Mouse (Mus musculus): Measurements from ENCODE around the gene Tmem238.
A peak's percentile ranks its signal among the peaks of the same experiment; 100 is the strongest.
"Not testable (repeated sequence)": the region's sequence is repeated elsewhere in the genome, so short reads cannot be mapped to it uniquely, and the experiment has no call there.

The Tmem238 gene

GRCm38 (mm10) chr7:4789436-4789935 is at the start of gene Tmem238:
Gene Tmem238, minus strand, starts transcription at chr7:4789656.
- DNase-seq, result peak; percentile 28

- no peak for DNase-seq
These were observed 48.2 kb upstream of the Tmem238 start for GRCm38 (mm10) chr7:4837639-4838038.

- peak; percentile 52 for DNase-seq
These were observed 46.9 kb upstream of the Tmem238 start for GRCm38 (mm10) chr7:4836351-4836792.

- DNase-seq, result no peak
These were observed 46.3 kb upstream of the Tmem238 start for GRCm38 (mm10) chr7:4835631-4836327.

GRCm38 (mm10) chr7:4830476-4830875 is 41.0 kb upstream of the Tmem238 start:
- no peak for DNase-seq

GRCm38 (mm10) chr7:4825365-4825764 is 35.9 kb upstream of the Tmem238 start:
- DNase-seq, result no peak

GRCm38 (mm10) chr7:4822162-4822907 is 32.9 kb upstream of the Tmem238 start:
- DNase-seq, result no peak

GRCm38 (mm10) chr7:4821690-4822089 is 32.2 kb upstream of the Tmem238 start:
- no peak for DNase-seq

GRCm38 (mm10) chr7:4820925-4821324 is 31.5 kb upstream of the Tmem238 start:
- DNase-seq, result not testable (repeated sequence)

- no peak for DNase-seq
These were observed 27.1 kb upstream of the Tmem238 start for GRCm38 (mm10) chr7:4816559-4816958.

- no peak for DNase-seq
These were observed 23.8 kb upstream of the Tmem238 start for GRCm38 (mm10) chr7:4813105-4813791.

- DNase-seq, result peak; percentile 97
These were observed 23.0 kb upstream of the Tmem238 start, which contains the start of gene Ube2s for GRCm38 (mm10) chr7:4812303-4813104. Gene Ube2s, minus strand, starts transcription at chr7:4812590.

GRCm38 (mm10) chr7:4811842-4812302 is 22.4 kb upstream of the Tmem238 start:
- DNase-seq, result peak; percentile 38

GRCm38 (mm10) chr7:4811131-4811530 is 21.7 kb upstream of the Tmem238 start:
- DNase-seq, result not testable (repeated sequence)

- no peak for DNase-seq
These were observed 17.3 kb upstream of the Tmem238 start for GRCm38 (mm10) chr7:4806716-4807115.

GRCm38 (mm10) chr7:4802247-4802646 is 12.8 kb upstream of the Tmem238 start:
- DNase-seq, result no peak

- DNase-seq, result no peak
These were observed 6.4 kb upstream of the Tmem238 start for GRCm38 (mm10) chr7:4795767-4796433.

- DNase-seq, result no peak
These were observed 5.2 kb upstream of the Tmem238 start for GRCm38 (mm10) chr7:4794631-4795168.

- DNase-seq, result no peak
These were observed 4.2 kb upstream of the Tmem238 start for GRCm38 (mm10) chr7:4793674-4794073.

GRCm38 (mm10) chr7:4793248-4793647 is 3.8 kb upstream of the Tmem238 start:
- not testable (repeated sequence) for DNase-seq

All from right cerebral cortex, postnatal 14 days (tissue).